Mouse (Mus musculus): Measurements from ENCODE around the gene Vsir. TPM values are rescaled to one million over a fixed set of nuclear protein-coding genes. Genes with fewer than 3 reads are reported as not detected.

Vsir gene
- polyA plus RNA-seq, 1 experiment from 2014 or later = 4.3 TPM

DNA sequence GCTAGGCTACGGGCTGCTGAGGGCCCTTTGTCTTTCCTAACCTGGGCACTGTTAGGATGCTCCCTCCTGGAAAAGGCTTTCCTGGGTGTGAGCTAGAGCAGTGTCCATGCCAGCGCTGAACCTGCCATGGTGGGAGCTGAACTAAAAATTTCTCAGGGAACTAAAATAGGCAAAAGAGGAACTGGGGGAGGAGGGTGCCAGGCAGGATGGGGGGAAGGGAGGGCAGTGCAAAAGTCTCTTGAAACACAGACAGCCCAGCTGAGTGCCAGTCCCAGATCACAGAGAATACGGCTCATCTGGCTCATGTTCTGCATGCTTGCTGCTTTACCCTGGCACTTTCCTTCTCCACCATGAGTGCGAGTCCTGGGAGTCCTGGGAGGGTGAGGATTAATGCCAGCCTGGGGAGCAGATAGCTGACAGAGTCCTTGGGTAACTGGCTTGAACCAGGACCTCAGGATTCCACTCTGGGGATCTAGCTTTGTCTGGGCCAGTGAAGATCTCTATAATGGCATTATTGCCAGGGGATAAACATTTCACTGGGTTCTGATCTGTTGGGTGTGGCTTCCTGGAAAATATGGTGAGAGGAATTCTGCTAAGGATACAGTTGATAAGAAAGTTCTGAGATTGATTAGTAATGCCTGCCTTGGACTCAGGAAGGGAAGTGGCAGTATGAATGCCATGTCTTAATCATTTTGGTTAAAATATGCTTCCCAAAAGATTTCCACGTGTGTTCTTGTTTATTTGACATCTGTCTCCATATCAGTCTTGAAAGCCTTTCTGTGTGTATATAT, 25.1 kb downstream of the Vsir start:
- Histone ChIP-seq H3K4me1 (replicated peaks; ENCODE audit: control insufficient read depth, insufficient read depth) (no peaks in the 10 kb centered on the region), H3K36me3 (ENCODE audit: control insufficient read depth, insufficient read depth, low read length) (no peaks in the 10 kb centered on the region; the same call in 1 of the 2 replicates), H3K4me2 (replicated peaks; ENCODE audit: low read depth) (no peak overlapping the region), H3K27me3 (ENCODE audit: control insufficient read depth, insufficient read depth, low read length) (no peaks in the 10 kb centered on the region), H3K9me3 (ENCODE audit: control insufficient read depth, low read length) (no peaks in the 10 kb centered on the region), H3K27ac (replicated peaks) (no peak overlapping the region), H3K9ac (ENCODE audit: low read length) (no peak overlapping the region), H3K4me3 (ENCODE audit: low read depth, low read length) (no peak overlapping the region)
- TF ChIP-seq CTCF (IDR thresholded peaks at IDR 0.05; ENCODE audit: low read depth) (no peak), EP300 (optimal IDR thresholded peaks at IDR 0.05) (no peak)
- ATAC-seq (ENCODE audit: low FRiP score, low TSS enrichment) (no peak), DNase-seq (ENCODE audit: low spot score) (no peak)
- WGBS = 78% methylated on average over 5 of the region's 5 CpGs

GRCm38 (mm10) chr10:60373543-60373936, 26.9 kb downstream of the Vsir start:
- no peaks in the 10 kb centered on the region for H3K4me1 ChIP-seq (replicated peaks; ENCODE audit: control insufficient read depth, insufficient read depth)
- H3K4me3 ChIP-seq (ENCODE audit: low read depth, low read length) = no peak overlapping the region
- no peak for DNase-seq (ENCODE audit: low spot score)
- no peaks in the 10 kb centered on the region for H3K9me3 ChIP-seq (ENCODE audit: control insufficient read depth, low read length)
- no peak overlapping the region for H3K4me2 ChIP-seq (replicated peaks; ENCODE audit: low read depth)
- no peak for TF ChIP-seq EP300 (optimal IDR thresholded peaks at IDR 0.05)
- no peak for TF ChIP-seq CTCF (IDR thresholded peaks at IDR 0.05; ENCODE audit: low read depth)
- no peaks in the 10 kb centered on the region for H3K27me3 ChIP-seq (ENCODE audit: control insufficient read depth, insufficient read depth, low read length)
- WGBS = 47% methylated on average over 6 of the region's 6 CpGs
- no peaks in the 10 kb centered on the region for H3K36me3 ChIP-seq (ENCODE audit: control insufficient read depth, insufficient read depth, low read length)
- no peak overlapping the region for H3K9ac ChIP-seq (ENCODE audit: low read length)
- no peak overlapping the region for H3K27ac ChIP-seq (replicated peaks)
- no peak for ATAC-seq (ENCODE audit: low FRiP score, low TSS enrichment)

- Histone ChIP-seq H3K36me3 (ENCODE audit: control insufficient read depth, insufficient read depth, low read length) (no peaks in the 10 kb centered on the region), H3K9me3 (ENCODE audit: control insufficient read depth, low read length) (no peaks in the 10 kb centered on the region), H3K4me3 (ENCODE audit: low read depth, low read length) (no peak overlapping the region), H3K27ac (replicated peaks) (peak overlapping the region; percentile 18; the same call in 1 of the 2 replicates), H3K9ac (ENCODE audit: low read length) (no peak overlapping the region), H3K4me2 (replicated peaks; ENCODE audit: low read depth) (no peak overlapping the region), H3K4me1 (replicated peaks; ENCODE audit: control insufficient read depth, insufficient read depth) (no peaks in the 10 kb centered on the region), H3K27me3 (ENCODE audit: control insufficient read depth, insufficient read depth, low read length) (no peaks in the 10 kb centered on the region)
- TF ChIP-seq EP300 (optimal IDR thresholded peaks at IDR 0.05) (no peak), CTCF (IDR thresholded peaks at IDR 0.05; ENCODE audit: low read depth) (peak; percentile 21; the same call in 1 of the 2 replicates)
- DNase-seq (ENCODE audit: low spot score) (no peak), ATAC-seq (ENCODE audit: low FRiP score, low TSS enrichment) (peak; percentile 35; the same call in 1 of the 2 replicates)
- 46% methylated on average over 8 of the region's 8 CpGs for WGBS
These were observed 27.4 kb downstream of the Vsir start for GRCm38 (mm10) chr10:60373937-60374578.

- 91% methylated on average over 16 of the region's 16 CpGs for WGBS
- H3K27ac ChIP-seq (replicated peaks) = no peak overlapping the region
- H3K4me3 ChIP-seq (ENCODE audit: low read depth, low read length) = no peak overlapping the region
- H3K4me2 ChIP-seq (replicated peaks; ENCODE audit: low read depth) = no peak overlapping the region
- H3K9me3 ChIP-seq (ENCODE audit: control insufficient read depth, low read length) = no peaks in the 10 kb centered on the region
- H3K9ac ChIP-seq (ENCODE audit: low read length) = no peak overlapping the region
- H3K36me3 ChIP-seq (ENCODE audit: control insufficient read depth, insufficient read depth, low read length) = no peaks in the 10 kb centered on the region
- TF ChIP-seq EP300 (optimal IDR thresholded peaks at IDR 0.05) = no peak
- no peak for TF ChIP-seq CTCF (IDR thresholded peaks at IDR 0.05; ENCODE audit: low read depth)
- DNase-seq (ENCODE audit: low spot score) = no peak
- no peaks in the 10 kb centered on the region for H3K27me3 ChIP-seq (ENCODE audit: control insufficient read depth, insufficient read depth, low read length)
- H3K4me1 ChIP-seq (replicated peaks; ENCODE audit: control insufficient read depth, insufficient read depth) = 0 out of 2 replicates have a peak, but pooled peaks cover 2% of the 10 kb centered on the region
- no peak for ATAC-seq (ENCODE audit: low FRiP score, low TSS enrichment)
These were observed 30.1 kb downstream of the Vsir start for GRCm38 (mm10) chr10:60376704-60377103.

DNA sequence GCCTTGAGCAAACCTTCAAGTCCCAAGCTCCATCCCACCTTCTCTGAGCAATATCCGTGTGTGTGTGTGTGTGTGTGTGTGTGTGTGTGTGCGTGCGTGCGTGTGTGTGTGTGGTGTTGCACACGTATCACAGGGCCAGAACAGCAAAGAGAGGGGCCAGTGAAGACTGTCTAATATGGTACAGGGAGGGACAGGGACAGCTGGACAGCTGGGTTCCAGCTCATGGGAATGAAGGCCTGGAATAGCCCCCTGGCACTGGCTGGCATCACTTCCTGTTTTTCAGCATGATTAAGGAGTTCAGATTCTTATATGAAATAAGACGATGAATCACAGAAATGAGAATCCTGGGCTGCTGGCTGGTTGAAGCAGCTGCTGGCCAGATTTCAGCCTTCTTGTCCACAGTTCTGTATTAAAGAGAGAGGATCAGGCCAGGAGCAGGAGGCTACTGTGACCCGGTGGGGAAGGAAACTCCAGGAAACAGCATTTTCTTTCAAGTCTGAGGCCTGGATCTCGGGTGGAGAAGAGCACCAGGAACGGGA, 32.8 kb downstream of the Vsir start:
- 64% methylated on average over 9 of the region's 9 CpGs for WGBS
- ATAC-seq (ENCODE audit: low FRiP score, low TSS enrichment) (no peak; the same call in 1 of the 2 replicates), DNase-seq (ENCODE audit: low spot score) (no peak)
- Histone ChIP-seq H3K4me3 (ENCODE audit: low read depth, low read length) (no peak overlapping the region), H3K4me2 (replicated peaks; ENCODE audit: low read depth) (no peak overlapping the region), H3K27ac (replicated peaks) (peak overlapping the region; percentile 65; the same call in 1 of the 2 replicates), H3K4me1 (replicated peaks; ENCODE audit: control insufficient read depth, insufficient read depth) (0 out of 2 replicates have a peak, but pooled peaks cover 2% of the 10 kb centered on the region), H3K36me3 (ENCODE audit: control insufficient read depth, insufficient read depth, low read length) (no peaks in the 10 kb centered on the region), H3K9me3 (ENCODE audit: control insufficient read depth, low read length) (no peaks in the 10 kb centered on the region), H3K27me3 (ENCODE audit: control insufficient read depth, insufficient read depth, low read length) (no peaks in the 10 kb centered on the region), H3K9ac (ENCODE audit: low read length) (no peak overlapping the region)
- TF ChIP-seq CTCF (IDR thresholded peaks at IDR 0.05; ENCODE audit: low read depth) (no peak), EP300 (optimal IDR thresholded peaks at IDR 0.05) (no peak)
